Mouse (Mus musculus) midbrain, embryonic 16.5 days (tissue): ENCODE results near the gene Gm3685. TPM values are rescaled to one million over a fixed set of nuclear protein-coding genes. Genes with fewer than 3 reads are reported as not detected.
"Not testable (repeated sequence)": the region's sequence is repeated elsewhere in the genome, so short reads cannot be mapped to it uniquely, and the experiment has no call there.

ENCODE experiments used
- ATAC-seq: fragments of 200-750 bp; cut with Nextera tagmentation; 2 replicates; pipeline ENCODE4 v1.8.0; 2017; ENCODE audit warnings: moderate TSS enrichment
- H3K27ac ChIP-seq: fragments of 300-500 bp; sonication (generic); 2 replicates; pipeline ENCODE4 v1.5.1; 2014; ENCODE audit warnings: mild to moderate bottlenecking, low read length, mixed read lengths
- H3K27me3 ChIP-seq: fragments of 300-500 bp; sonication (generic); 2 replicates; pipeline ENCODE4 v1.6.1; 2014; ENCODE audit warnings: low read depth, low read length, mixed read lengths; ENCODE audit not compliant: control insufficient read depth, insufficient read depth
- H3K36me3 ChIP-seq: fragments of 300-500 bp; sonication (generic); 2 replicates; pipeline ENCODE4 v1.6.1; 2014; ENCODE audit warnings: mild to moderate bottlenecking, low read length, moderate library complexity, mixed read lengths; ENCODE audit not compliant: control insufficient read depth, insufficient read depth
- H3K4me1 ChIP-seq: fragments of 300-500 bp; sonication (generic); 2 replicates; pipeline ENCODE4 v1.6.1; 2014; ENCODE audit warnings: mild to moderate bottlenecking, low read length, mixed read lengths; ENCODE audit not compliant: control insufficient read depth, insufficient read depth
- H3K4me2 ChIP-seq: fragments of 300-500 bp; sonication (generic); 2 replicates; pipeline ENCODE4 v1.6.1; 2014; ENCODE audit warnings: mild to moderate bottlenecking, low read length, mixed read lengths
- H3K4me3 ChIP-seq: fragments of 300-500 bp; sonication (generic); 2 replicates; pipeline ENCODE4 v1.5.1; 2014; ENCODE audit warnings: low read depth, mild to moderate bottlenecking, low read length, moderate library complexity, mixed read lengths
- H3K9ac ChIP-seq: fragments of 300-500 bp; sonication (generic); 2 replicates; pipeline ENCODE4 v1.6.1; 2014; ENCODE audit warnings: low read depth, low read length, mixed read lengths
- H3K9me3 ChIP-seq: fragments of 300-500 bp; sonication (generic); replicated peaks from 2 replicates; pipeline ENCODE4 v1.6.1; 2014; ENCODE audit warnings: mild to moderate bottlenecking, low read length, mixed read lengths; ENCODE audit not compliant: control insufficient read depth, poor library complexity, severe bottlenecking
- WGBS: fragments of 180-500 bp; shearing (Covaris S2); extraction: QIAGEN DNeasy Blood & Tissue Kit; methylation state at CpG from one replicate; pipeline ENCODE4 v1.1.7; 2014; 5-methylcytosine and 5-hydroxymethylcytosine counted together
- polyA plus RNA-seq: library from polyadenylated mRNA; unstranded; fragments of >200 nt; fragmentation: Nextera tagmentation; extraction: Ambion mirVana; gene quantifications from 2 replicates; pipeline ENCODE4 v1.2.1, GENCODE M21; 2015

Gene Gm3685
- not detected in 2 replicates for polyA plus RNA-seq

- H3K36me3 ChIP-seq, ATAC-seq, H3K4me2 ChIP-seq: not testable (repeated sequence)
Measured at GRCm38 (mm10) chr14:7044870-7045269, at the start of gene Gm3685. Gm3685 (minus strand) TSS chr14:7044970.

GRCm38 (mm10) chr14:7026781-7027749 is 17.7 kb downstream of the Gm3685 start, which contains the start of gene Gm10406:
Gm10406 (minus strand) TSS chr14:7027449.
- Histone ChIP-seq H3K4me2 (peak within 1 kb of the TSS; percentile 73), H3K27ac (peak within 1 kb of the TSS; percentile 80), H3K4me3 (peak within 1 kb of the TSS; percentile 48), H3K9ac (peak within 1 kb of the TSS; percentile 79)
- not testable (repeated sequence) for H3K9me3 ChIP-seq, H3K27me3 ChIP-seq, H3K36me3 ChIP-seq, H3K4me1 ChIP-seq, ATAC-seq
- 2% methylated on average over 43 of the region's 70 CpGs for WGBS

More at GRCm38 (mm10) chr14:7044870-7045269, at the start of gene Gm3685:
- not testable (repeated sequence) for H3K4me3 ChIP-seq, H3K9ac ChIP-seq, H3K27me3 ChIP-seq, H3K27ac ChIP-seq, H3K9me3 ChIP-seq, H3K4me1 ChIP-seq
- no CpG with 5 or more reads among the region's 2 CpGs for WGBS

DNA sequence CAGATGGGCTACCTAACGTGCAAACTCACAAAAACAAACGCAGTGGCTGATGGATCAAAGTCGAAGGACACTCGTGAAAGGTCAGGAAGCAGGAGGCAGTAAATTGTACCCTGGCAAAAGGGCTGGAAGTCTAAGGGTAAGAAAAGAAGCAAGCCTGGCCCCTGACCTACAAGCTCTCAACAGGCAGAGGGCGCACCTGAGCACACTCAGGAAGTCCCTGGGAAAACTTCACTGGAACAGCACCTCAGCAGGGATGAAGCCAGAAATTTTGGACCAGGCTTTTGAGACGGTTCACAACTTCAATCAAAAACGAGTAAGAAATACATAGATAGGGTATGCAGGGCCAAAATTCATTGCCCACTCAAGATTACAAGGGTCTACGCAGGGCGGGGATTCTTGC is 18.5 kb downstream of the Gm3685 start:
- H3K36me3 ChIP-seq, H3K27ac ChIP-seq, H3K27me3 ChIP-seq, H3K9ac ChIP-seq, H3K4me3 ChIP-seq, ATAC-seq, H3K9me3 ChIP-seq, H3K4me1 ChIP-seq: not testable (repeated sequence)
- 5% methylated on average over 8 of the region's 9 CpGs for WGBS
- peak overlapping the region; percentile 73 for H3K4me2 ChIP-seq

Other genes with a start within 250 kb of the Gm3685 start
- gene Gm3642, start 204.7 kb downstream of the Gm3685 start, polyA plus RNA-seq, result not detected in 2 replicates
- 12.9 and 14.0 TPM in 2 replicates for gene Gm3667, start 155.0 kb downstream of the Gm3685 start, polyA plus RNA-seq
- not detected in 2 replicates for gene Gm6356, start 71.2 kb downstream of the Gm3685 start, polyA plus RNA-seq
- gene Gm10406, start 17.5 kb downstream of the Gm3685 start, polyA plus RNA-seq, result 4.8 and 6.6 TPM in 2 replicates
- gene Gm3696, start 55.7 kb upstream of the Gm3685 start, polyA plus RNA-seq, result 8.1 and 9.9 TPM in 2 replicates
- not detected in 2 replicates for gene Gm6676, start 80.4 kb upstream of the Gm3685 start, polyA plus RNA-seq
- 14.3 and 15.5 TPM in 2 replicates for gene Gm3512, start 129.6 kb upstream of the Gm3685 start, polyA plus RNA-seq
- not detected in 2 replicates for gene Gm16434, start 149.6 kb upstream of the Gm3685 start, polyA plus RNA-seq
- gene Gm3727, start 219.7 kb upstream of the Gm3685 start, polyA plus RNA-seq, result not detected in 2 replicates